Mouse (Mus musculus) frontal cortex, adult (tissue): Measurements from ENCODE around the gene Rpap3.

Source experiments
- ATAC-seq: cut with Nextera tagmentation; 2 replicates; pipeline ENCODE4 v1.9.2; 2017; ENCODE audit warnings: mild to moderate bottlenecking, moderate library complexity, mixed read lengths; ENCODE audit not compliant: low TSS enrichment

Gene Rpap3

GRCm38 (mm10) chr15:97646426-97646825 lies 59.2 kb downstream of the Rpap3 start:
- ATAC-seq = no peak

GRCm38 (mm10) chr15:97643986-97644385 lies 61.6 kb downstream of the Rpap3 start:
- no peak for ATAC-seq
